Mouse (Mus musculus): ENCODE measurements at regions not wholly inside any gene's neighbourhood (a gene's known extent, or its start where the extent isn't known, plus 50 kb on each side); places are given as distances from the start of the nearest gene placed in this dataset.

DNA sequence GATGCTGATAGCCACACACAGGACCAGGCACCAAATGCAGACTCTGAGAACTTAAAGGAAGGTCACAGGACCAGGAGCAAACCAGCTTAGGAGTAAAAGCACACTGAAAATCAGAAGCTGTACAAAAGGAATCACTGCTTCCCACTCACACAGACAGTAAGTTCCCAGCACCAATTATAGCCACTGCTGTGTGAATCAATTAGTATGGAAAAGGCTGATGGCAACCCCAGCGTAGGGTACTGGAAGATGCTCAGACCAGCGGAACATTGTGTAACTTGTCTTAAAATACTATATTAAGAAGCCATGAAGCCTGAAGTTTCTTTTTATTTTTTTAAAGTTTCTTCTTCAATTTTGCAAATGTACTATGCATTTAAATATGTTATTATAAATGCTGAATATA lies 115.8 kb downstream of the Lnpk start:
- no peak for DNase-seq (ENCODE audit: low read depth)

DNA sequence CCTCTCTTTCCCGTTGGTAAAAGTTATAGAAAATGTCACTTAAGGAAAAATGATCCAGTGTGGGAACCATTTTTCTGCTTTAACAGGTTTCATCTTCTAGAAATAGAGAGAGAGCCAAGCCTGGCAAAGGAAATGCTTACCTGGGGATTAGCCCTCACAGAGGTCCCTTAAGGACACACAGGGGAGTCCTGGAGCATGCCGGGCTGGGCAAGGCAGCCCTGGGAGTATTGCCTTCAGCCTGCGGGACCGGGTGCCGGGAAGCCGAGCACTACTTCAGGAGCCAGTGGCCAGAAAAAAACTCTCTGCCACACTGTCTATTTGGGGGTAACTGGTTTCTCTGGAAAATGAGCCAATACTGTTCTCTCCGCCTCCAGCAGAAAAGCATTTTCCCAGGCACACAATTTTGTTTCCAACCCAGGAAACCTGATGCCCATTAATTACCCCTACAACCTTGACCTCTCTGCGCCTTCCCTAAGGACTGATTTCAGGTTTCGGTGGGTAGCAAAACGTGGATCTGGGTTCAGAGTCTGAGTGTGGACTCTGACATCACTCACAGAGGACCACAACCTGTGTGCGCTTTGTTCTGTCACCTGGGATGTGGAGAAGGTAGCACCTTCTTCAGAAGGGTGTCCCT lies 117.9 kb downstream of the Lnpk start:
- DNase-seq (ENCODE audit: low read depth) = no peak

DNA sequence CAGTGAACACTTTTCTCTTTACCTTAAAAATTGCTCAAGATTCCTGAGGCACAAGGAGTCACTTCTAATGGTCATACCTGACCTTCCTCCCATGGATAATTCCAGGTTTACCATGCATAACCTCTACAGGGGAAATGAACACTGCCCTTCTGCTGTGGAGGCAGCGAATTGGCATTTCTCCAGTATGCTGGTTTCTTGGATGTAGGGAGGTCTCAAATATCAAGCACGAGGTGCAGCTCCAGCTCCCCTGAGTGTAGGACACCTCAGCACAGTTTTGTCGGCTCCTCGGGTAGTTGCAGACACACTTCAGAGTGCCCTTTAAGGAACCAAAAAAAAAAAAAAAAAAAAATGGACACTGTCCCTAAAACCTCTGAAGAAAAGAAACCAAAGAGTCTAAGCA lies 124.8 kb downstream of the Lnpk start:
- no peak for DNase-seq (ENCODE audit: low read depth)

DNA sequence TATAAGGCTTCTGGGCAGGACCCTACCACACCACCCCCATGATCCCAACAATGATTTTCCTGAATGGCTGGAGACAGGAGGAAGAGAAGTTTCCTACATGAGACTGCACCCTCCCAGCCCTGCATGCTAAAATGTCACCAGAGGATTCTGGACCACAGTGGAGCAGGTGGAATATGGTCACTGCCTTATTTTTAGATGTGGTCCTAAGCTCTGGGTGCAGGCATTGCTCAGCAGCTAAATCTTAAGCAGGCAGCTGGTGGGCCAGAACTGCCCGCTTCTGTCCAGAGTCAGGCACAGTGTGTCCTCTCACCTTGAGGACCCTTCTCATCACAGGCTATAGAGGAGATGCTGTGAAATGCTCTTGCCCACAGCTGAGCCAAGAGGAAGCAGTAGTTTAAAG lies 126.6 kb downstream of the Lnpk start:
- DNase-seq (ENCODE audit: low read depth) = no peak

DNA sequence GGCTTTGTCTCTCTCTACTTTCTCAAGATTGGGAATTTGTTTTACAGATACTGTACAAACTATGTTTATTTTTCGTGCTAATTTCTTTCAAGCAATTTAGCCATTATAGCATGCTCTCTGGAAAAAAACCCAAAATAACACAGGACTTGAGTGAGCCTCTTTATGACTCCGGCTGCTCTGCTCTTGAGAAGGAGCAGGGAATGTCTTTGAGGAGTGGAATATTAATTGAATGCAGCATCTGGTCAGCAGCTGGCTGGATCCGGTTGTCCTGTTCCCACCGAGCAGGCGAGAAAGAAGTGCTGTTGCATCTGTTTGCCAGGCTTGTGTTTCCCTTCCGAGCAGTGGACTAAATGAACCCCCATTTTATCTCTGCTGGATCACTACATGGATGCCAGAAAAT lies 127.7 kb downstream of the Lnpk start:
- no peak for DNase-seq (ENCODE audit: low read depth)

DNA sequence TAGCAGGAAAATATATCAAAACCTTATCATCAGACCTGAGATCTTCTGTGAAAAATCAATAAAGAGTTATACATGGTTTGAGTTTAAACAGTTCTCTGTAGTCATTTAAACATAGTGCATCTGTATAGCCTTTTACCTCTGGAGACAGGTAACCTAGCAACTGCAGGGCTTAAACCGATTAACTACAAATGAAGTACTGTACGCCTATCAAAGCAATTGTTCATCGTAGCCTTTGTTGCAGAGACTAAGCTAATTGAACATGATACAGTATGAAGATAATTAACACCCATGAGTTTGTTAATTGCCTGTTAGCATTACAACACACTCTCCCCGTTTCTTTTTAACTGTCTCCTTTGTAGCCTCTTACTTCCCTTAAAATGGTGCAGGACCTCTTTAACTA lies 128.2 kb downstream of the Lnpk start:
- no peak for DNase-seq (ENCODE audit: low read depth)

DNA sequence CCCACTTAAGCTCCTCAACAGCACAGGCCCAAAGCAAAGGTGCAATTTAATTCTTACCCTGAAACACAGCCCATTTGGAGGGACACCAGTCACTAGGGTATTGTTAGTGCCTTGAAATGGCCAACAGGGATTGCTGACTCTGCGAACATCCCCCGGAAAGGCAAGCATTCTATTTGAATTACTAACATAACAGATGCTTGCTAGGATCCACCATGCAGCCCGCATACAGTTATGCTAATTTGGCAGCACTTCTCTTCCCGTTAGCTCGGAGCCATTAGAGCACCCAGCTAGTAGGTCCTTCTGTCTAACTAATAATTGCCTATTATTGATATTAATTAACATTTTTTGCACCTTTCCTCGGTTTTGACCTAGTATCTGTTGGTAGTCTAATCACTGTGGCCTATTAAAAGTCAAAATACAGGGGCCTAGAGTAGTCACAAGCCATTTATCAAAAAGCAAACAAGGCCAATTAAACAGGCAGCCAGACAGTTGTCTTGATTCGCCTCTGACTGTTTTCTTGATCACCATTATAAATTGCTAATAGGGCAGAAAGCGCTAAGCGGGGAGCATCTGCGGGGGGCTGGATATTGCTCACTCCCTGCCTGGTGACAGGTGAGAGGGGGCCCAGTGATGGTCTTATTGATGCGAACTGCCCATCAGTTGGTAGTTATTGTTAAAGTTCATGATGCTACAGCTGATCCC lies 129.0 kb downstream of the Lnpk start:
- DNase-seq (ENCODE audit: low read depth) = no peak

DNA sequence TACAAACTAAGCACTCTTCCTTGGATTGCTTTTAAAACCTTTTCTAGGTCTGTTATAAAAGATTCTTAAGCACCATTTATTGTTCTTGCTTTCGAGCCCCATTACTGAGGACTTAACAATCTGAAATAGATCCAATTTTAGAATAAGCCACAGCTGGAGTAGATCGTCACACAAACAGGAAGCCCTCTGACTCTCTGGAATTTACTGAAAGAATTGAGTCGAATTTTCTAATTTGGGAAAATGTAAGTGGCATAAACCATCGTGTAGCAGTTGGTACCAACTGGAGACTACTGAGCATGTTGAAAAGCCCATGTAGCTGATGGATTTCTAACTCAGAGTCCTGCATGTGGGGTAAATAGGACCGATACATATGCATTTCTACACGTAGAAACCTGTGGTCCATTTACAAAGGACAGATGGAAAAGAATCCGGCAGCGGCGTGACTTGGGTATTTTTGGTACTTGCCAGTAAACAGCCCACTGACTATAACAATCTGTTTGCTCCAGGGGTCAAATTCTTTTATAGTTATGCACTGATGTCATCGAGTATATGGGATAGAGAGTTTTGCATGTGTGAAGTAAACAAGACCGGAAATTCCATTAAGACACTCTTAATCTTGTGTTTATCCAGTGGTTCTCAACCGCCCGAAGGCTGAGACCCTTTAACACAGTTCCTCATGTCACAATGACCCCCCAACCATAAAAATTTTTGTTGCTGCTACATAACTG lies 143.9 kb downstream of the Lnpk start:
- DNase-seq (ENCODE audit: low read depth) = no peak

DNA sequence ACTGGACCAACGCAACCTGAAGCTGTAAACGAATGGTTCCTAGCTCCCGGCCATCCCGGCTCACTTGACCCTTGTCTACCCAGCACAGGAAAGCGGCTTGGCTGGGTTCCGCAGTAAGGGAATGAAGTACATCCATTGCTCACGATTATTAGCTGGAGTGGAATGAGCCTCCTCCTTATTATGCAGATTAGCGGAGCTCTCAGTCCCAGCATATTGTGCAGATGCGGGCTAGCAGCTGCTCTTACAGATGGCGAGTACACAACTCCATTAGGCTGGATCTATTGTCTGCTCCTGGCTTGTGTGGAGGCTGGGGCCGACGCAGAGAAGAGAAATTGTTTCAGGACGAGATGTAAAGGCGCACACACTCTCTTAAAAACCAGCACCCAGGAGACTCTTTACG lies 152.5 kb downstream of the Lnpk start:
- no peak for DNase-seq (ENCODE audit: low read depth)

DNA sequence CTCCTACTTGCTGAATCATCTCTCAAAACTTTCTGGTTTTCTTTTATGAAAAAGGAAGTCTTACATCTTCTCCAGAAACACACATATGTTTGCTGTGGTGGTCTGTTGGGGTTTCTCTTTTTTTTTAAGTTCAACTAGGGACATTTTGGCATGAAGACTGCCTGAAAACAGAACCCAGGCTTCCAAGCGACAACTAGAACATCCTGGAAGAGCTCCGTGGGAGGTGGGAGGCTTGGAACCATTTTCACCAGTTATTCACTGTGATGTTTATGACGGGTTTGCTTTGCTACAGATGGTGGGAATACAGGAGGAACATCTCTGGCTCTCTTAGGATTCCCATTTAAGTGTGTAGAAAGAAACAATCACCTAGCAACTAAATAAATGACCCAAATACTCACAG lies 154.5 kb downstream of the Lnpk start:
- no peak for DNase-seq (ENCODE audit: low read depth)

DNA sequence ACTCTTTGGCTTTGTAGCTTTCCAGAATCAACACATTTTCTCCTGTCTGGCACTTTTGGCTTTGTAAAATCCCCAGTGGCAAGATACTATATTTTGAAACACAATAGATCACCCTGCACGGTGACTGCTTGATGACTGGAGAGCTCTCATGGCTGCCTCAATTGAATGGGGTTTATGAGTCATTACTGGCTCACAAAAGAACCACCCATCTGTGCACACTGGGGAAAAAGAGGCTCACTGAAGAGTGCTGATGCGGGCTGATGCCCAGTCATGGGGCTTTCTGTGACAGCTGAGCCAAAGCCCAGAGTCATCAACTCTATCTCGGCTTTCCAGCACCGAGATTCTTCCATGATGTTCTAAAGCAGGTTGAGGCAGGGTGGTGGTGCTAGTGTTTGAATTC lies 163.1 kb downstream of the Lnpk start:
- DNase-seq (ENCODE audit: low read depth) = no peak

DNA sequence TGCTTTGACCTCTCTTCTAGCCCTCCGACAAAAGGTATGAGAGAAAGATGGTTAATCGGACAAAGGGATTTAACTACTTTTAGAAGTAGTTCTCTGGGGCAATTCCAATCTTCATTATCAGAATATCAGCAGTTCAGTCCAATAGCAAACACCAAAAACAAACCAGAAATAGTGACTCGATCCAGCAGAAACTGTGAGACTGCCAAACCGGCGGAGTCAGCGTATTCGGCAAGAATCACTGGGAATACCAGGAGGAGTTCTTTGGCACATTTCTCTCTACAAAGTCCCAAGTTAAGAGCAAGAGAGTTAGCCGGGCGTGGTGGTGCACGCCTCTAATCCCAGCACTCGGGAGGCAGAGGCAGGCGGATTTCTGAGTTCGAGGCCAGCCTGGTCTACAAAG lies 164.5 kb downstream of the Lnpk start:
- DNase-seq (ENCODE audit: low read depth) = no peak

DNA sequence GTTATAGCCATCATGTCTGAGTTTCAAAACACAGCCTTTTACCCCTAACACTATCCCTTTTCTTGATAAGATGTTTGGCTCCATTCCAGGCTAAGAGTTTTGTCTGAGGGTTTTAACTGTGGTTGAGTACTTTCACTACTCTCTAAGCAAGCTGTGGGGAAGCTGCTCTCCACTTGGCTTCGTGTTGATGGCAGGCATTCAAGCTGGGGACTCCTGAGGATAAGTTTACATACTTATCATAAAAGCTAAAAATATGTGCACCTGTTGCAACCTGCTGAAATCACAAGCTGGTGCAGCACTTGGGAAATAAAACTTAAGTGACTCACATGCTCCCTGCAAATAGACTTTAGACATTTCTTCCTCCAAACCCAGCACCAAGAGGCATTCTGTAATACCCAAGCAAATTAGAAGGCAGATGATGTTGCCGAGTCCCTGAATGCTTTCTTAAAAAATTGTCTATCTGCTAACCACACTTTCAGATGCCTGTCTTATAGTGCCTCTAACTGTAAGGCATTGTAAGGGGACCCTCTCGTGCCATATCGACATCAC lies 169.3 kb downstream of the Lnpk start:
- no peak for DNase-seq (ENCODE audit: low read depth)

DNA sequence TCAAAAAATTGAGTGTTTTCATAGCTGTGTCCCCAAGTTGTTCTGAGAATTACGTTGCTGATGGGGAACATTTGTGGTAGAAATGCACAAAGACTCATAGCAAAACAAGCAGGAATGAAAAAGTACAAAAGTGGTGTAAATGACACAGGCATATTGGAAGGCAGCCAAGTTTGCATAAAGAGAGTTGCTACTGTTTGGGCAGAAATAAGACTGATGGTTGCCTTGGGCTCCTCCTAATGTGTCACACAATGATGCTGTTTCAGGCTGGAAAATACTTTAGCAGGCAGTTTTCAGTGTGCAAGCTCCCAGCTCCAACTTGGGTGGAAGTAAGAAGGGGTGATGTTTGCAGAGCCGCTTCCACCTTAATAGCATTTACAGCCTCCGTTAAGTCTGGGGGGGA lies 174.7 kb downstream of the Lnpk start:
- DNase-seq (ENCODE audit: low read depth) = no peak

DNA sequence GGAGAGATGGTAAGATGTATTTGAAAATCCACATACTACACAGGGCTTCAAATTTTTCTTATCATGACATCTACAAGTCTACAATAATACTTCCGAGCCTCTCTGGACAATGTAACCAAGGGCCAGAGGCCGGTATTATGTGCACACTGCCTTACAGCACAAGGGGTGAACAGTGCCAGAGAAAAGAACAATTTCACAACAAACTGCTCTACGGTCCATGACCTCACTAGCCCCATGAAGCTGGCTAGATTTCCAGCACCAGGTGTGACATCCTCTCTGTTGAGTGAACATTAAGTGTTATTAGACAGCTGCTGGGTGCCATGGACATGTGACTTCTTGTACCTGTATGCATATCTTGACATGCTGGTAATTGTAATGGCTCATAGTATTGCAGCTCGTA lies 188.2 kb downstream of the Lnpk start:
- no peak for DNase-seq (ENCODE audit: low read depth)

DNA sequence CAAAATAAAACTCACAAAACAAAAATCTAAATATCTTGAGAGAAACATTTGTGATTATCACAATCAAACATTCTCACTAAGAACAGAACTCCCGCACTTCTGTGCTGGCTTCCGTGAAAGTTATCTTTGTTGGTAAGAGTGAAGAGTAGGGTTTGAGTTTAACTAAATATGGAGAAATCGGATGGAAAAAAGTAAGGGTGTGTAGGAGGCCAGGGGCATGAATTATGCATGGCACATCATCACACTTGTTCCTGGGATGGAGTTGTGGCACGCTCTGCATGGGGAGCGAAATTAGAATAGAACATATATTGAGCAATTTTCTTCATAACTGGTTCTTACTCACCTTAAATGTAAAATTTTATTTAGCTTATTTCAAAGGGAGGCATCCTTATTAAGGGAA lies 191.2 kb downstream of the Lnpk start:
- no peak for DNase-seq (ENCODE audit: low read depth)

DNA sequence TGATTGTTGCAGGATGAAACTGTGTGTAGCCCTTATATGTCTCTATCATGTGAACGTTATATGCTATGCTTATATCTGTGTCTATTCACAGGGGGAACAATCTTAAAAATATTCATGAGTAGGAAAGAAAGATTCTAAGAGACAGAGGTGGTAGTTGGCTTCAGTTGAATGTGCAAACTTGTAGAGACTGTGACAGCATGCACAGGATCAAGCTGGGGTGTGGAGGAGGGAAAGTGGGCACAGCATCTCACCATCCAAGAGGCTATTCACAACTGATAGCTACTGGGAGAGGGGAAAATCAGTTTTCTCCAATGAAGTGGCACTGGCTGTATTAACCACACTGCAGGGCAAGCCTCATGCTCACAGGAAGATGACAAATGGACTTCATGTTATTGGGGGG lies 194.3 kb downstream of the Lnpk start:
- DNase-seq (ENCODE audit: low read depth) = no peak

DNA sequence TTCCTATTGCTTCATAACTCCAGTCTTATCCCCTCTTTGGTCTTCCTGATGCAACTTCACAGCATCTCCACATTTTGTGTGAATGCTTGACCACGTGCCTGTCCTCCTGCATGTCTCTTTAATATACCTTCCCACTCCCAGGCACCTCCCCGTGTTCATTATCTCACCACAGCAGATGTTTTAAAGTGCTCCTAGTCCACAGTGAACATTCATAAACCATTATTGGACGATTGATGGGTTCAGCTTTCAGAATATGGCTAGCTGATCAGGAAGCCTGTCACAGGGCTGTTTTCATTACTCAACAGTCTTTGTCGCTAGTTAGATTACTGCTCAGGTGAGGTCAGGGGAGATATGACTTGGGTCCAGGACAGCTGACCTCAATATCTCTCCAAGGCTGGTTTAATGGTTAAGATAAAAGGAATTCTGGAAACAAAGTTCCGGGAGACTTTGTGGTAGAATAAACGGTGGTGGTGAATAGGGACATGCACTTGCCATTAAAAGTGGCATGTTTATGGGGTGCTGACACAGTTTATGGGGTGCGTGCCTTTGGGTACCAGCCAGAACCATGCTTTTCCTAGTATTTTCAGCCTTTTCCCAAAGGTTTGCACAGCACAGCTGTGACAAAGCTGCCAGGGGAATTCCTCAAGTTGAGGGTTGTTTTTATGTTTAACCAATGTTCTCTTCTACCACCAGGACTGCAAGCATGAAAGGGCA lies 198.5 kb downstream of the Lnpk start:
- no peak for DNase-seq (ENCODE audit: low read depth)

DNA sequence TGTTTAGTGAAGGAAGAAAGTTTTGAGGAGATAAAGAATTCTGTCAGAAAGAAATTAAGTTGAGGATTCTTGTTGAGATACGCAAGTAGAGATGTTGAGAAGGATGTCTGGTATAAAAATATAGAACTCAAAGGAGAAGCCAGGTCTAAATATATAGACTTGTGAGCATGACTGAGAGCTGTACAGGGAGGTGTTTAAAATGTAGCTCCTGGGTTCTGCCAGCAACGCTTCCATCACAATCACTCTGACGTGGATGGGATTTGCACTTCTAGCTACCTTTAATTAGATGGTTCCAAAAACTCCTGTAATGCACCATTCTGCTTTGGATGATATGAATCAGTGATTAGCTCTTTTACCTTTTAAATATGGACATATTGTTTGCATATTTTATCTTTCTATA lies 200.5 kb downstream of the Lnpk start:
- DNase-seq (ENCODE audit: low read depth) = no peak

DNA sequence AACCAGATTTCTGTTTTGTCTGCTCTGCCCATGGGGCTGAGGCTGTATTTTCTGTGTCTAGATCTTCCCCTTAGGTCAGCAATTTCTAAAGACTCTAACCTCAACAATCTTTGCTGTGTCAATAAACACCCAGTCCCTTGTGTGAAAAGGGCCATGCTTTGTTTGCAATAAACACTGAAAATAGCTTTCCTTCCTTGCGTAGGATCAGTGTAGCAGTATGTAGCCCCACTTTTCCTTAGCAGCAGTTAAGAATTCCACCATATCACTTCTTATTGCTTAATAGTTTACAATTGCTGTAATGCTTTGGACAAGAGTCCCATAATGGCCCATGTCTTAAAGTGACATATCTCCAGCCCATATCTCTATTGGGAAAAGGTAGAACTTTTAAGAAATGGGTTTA lies 205.3 kb downstream of the Lnpk start:
- DNase-seq (ENCODE audit: low read depth) = no peak

DNA sequence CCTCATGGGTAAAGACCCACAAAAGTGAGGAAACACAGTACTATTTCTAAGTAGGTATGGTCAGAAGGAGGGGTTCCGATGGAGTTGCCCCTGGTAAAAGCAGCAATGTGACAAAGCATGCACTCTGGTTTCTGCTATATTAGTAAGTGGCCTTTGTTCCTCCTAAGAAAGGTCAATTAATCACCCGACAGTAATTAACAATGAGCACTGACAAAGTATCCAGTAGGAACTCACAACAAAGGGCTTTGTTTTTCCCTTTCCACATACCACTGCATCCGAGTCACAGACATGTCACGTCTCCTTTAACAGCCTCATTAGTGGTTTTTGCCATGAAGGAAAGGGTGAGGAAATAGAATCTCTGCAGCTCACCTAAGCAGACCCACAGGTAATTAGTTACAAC lies 206.2 kb downstream of the Lnpk start:
- DNase-seq (ENCODE audit: low read depth) = no peak

DNA sequence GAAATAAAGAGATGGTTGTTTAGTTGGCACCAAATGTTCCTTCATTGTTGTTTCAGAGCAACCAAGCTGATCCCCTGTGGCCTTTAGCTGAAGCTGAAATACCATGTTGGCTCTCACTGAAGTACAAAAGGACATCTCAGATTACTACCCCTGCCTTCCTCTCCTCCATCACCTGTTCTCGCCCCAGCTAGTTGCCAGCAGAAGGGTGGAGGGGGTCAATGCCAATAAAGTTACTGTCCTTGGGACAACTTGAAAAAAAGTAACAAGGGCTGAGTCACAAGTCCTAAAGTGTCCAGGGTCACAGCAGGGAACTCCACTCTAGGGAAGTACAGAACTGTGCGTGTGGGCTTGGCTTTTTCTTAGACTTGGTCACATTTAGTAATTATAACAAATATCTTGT lies 216.0 kb downstream of the Lnpk start:
- DNase-seq (ENCODE audit: low read depth) = no peak

DNA sequence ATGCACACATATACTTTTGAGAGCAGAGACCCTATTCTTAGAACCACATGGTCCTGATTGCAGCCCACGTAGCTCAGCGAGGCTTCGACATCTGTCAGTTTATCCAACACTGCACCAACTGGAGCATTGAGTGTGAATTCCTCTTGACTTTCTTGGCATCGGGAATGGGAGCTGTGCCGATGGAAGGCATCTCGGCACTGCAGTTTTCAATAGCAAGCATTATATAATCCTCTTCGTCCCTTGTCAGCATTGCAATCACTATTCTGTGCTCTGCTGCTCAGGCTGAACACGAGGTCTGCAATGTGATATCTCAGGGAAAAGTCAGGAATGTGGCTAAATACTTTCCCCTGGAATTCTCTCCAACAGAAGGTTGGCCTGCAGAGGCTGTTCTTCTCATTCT lies 224.6 kb downstream of the Lnpk start:
- no peak for DNase-seq (ENCODE audit: low read depth)
